Mouse (Mus musculus): ENCODE data around the gene Chst12. TPM values are rescaled to one million over a fixed set of nuclear protein-coding genes. Genes with fewer than 3 reads are reported as not detected.

The Chst12 gene
- 10 to 100 TPM; 21.5 to 23.4 TPM for total RNA-seq (2023)

GRCm38 (mm10) chr5:140505208-140505780 is at the start of gene Chst12:
Gene Chst12 (plus strand): TSS chr5:140505550.

GRCm38 (mm10) chr5:140564896-140565295 is 59.5 kb downstream of the Chst12 start, which contains the start of gene Grifin:
Gene Grifin (minus strand): TSS chr5:140565071.

Other genes with a start within 250 kb of the Chst12 start
- 10 to 100 TPM; 24.6 to 30.7 TPM for gene Mad1l1, start 184.0 kb upstream of the Chst12 start, total RNA-seq (2023)
- 1 to 10 TPM; 6.3 to 7.1 TPM for gene Nudt1, start 183.9 kb upstream of the Chst12 start, total RNA-seq (2023)
- 10 to 100 TPM; 11.0 to 12.1 TPM for gene Mrm2, start 173.7 kb upstream of the Chst12 start, total RNA-seq (2023)
- gene Snx8, start 116.3 kb upstream of the Chst12 start, total RNA-seq (2023) = 100 to 1,000 TPM; 191 to 212 TPM
- gene Eif3b, start 86.2 kb upstream of the Chst12 start, total RNA-seq (2023) = 100 to 1,000 TPM; 123 to 125 TPM
- gene Gm4869, start 59.9 kb upstream of the Chst12 start, total RNA-seq (2023) = under 1 TPM in 1 of 2 experiments, not detected in 1; 0.17 TPM
- not detected for gene Grifin, start 59.5 kb downstream of the Chst12 start, total RNA-seq (2023)
- 10 to 100 TPM; 38.0 to 46.6 TPM for gene Lfng, start 101.8 kb downstream of the Chst12 start, total RNA-seq (2023)
- 100 to 1,000 TPM; 125 to 128 TPM for gene Ttyh3, start 143.5 kb downstream of the Chst12 start, total RNA-seq (2023)
- gene Iqce, start 196.8 kb downstream of the Chst12 start, total RNA-seq (2023) = 10 to 100 TPM; 34.1 to 34.6 TPM
- 10 to 100 TPM; 25.8 to 33.4 TPM for gene Brat1, start 199.5 kb downstream of the Chst12 start, total RNA-seq (2023)
- 10 to 100 TPM in 1 of 2 experiments, 1 to 10 TPM in 1; 7.0 to 10.7 TPM for gene Amz1, start 218.6 kb downstream of the Chst12 start, total RNA-seq (2023)

Data from B cell, adult 67 days (primary cell).